Comparison of ENCODE assay signal across 10 mouse cellular contexts in genomic region chr19:47446130-47446529, GRCm38 (mm10). TPM values are rescaled to one million over a fixed set of nuclear protein-coding genes. Genes with fewer than 3 reads are reported as not detected.
DNase-seq lines count a peak whose midpoint lies in the region; ATAC-seq and TF ChIP-seq lines count a peak whose summit lies in the region.
"Had no signal": no experiment of that assay in that cellular context is flagged by ENCODE, and none has a peak within 500 bp of the region (broad histone marks: within the 10 kb centered on the region; RNA-seq: fewer than 3 reads in every experiment).

No protein-coding gene starts in this region.

- no peaks in the 10 kb centered on the region for H3K36me3 ChIP-seq in forebrain, embryonic 11.5 days (ENCODE audit: control insufficient read depth, insufficient read depth, low read length)
- H3K36me3 ChIP-seq in forebrain, embryonic 15.5 days: no peaks in the 10 kb centered on the region
- no peaks in the 10 kb centered on the region for H3K36me3 ChIP-seq in midbrain, embryonic 10.5 days
- H3K36me3 ChIP-seq in midbrain, postnatal 0 days (ENCODE audit: insufficient read depth, low read length): no peaks in the 10 kb centered on the region
- H3K36me3 ChIP-seq in liver, embryonic 12.5 days: no peaks in the 10 kb centered on the region
- H3K36me3 ChIP-seq in stomach, embryonic 14.5 days (ENCODE audit: control insufficient read depth, insufficient read depth, low read length): no peaks in the 10 kb centered on the region
- H3K36me3 ChIP-seq: midbrain, embryonic 13.5 days had no signal

- TF ChIP-seq CTCF in midbrain, postnatal 0 days (IDR thresholded peaks at IDR 0.05): no peak

- H3K9ac ChIP-seq in forebrain, embryonic 11.5 days (ENCODE audit: low read length): no peak overlapping the region
- H3K9ac ChIP-seq in forebrain, embryonic 15.5 days (replicated peaks): no peak overlapping the region
- H3K9ac ChIP-seq in midbrain, postnatal 0 days (replicated peaks; ENCODE audit: low read length, poor library complexity, severe bottlenecking): no peak overlapping the region
- H3K9ac ChIP-seq in liver, embryonic 12.5 days: 0 out of 2 replicates have a peak overlapping the region, but pooled peaks have one; percentile 4
- H3K9ac ChIP-seq in stomach, embryonic 14.5 days (replicated peaks; ENCODE audit: low read depth, low read length): no peak overlapping the region
- H3K9ac ChIP-seq: midbrain, embryonic 13.5 days had no signal

- WGBS in forebrain, embryonic 11.5 days: 83% methylated on average over 9 of the region's 9 CpGs
- 78% methylated on average over 9 of the region's 9 CpGs for WGBS in forebrain, embryonic 15.5 days
- WGBS in midbrain, embryonic 10.5 days: 86% methylated on average over 9 of the region's 9 CpGs
- 85% methylated on average over 9 of the region's 9 CpGs for WGBS in midbrain, postnatal 0 days
- WGBS in liver, embryonic 12.5 days (ENCODE audit: insufficient replicate concordance): 56% methylated on average over 9 of the region's 9 CpGs
- WGBS in stomach, embryonic 14.5 days: 48% methylated on average over 9 of the region's 9 CpGs

- H3K27ac ChIP-seq in forebrain, embryonic 11.5 days (ENCODE audit: low read depth, low read length): peak overlapping the region; percentile 2; the same call in 1 of the 2 replicates
- H3K27ac ChIP-seq in forebrain, embryonic 15.5 days (replicated peaks): no peak overlapping the region
- H3K27ac ChIP-seq in midbrain, embryonic 10.5 days (replicated peaks): 0 out of 2 replicates have a peak overlapping the region, but pooled peaks have one; percentile 14
- H3K27ac ChIP-seq in midbrain, postnatal 0 days (ENCODE audit: low read depth, low read length): no peak overlapping the region
- peak overlapping the region; percentile 43 for H3K27ac ChIP-seq in liver, embryonic 12.5 days
- peak overlapping the region; percentile 48; the same call in 1 of the 2 replicates for H3K27ac ChIP-seq in stomach, embryonic 14.5 days (ENCODE audit: low read length)
- H3K27ac ChIP-seq: midbrain, embryonic 13.5 days had no signal

- DNase-seq in forebrain, embryonic 11.5 days (ENCODE audit: low spot score): no peak
- DNase-seq in midbrain, embryonic 10.5 days (ENCODE audit: low spot score): no peak
- DNase-seq in midbrain, postnatal 0 days (ENCODE audit: low spot score): no peak
- DNase-seq in kidney, postnatal 4 days: no peak
- no peak for DNase-seq in left cerebral cortex, adult 18-20 months (ENCODE audit: low spot score in 2 of 2)
- DNase-seq: gastrocnemius, postnatal 14 days had no signal

- no peak overlapping the region for H3K4me2 ChIP-seq in forebrain, embryonic 11.5 days (ENCODE audit: low read depth, low read length, severe bottlenecking)
- no peak overlapping the region for H3K4me2 ChIP-seq in forebrain, embryonic 15.5 days (replicated peaks)
- no peak overlapping the region for H3K4me2 ChIP-seq in midbrain, postnatal 0 days (ENCODE audit: low read depth, low read length, poor library complexity, severe bottlenecking)
- H3K4me2 ChIP-seq in liver, embryonic 12.5 days: peak overlapping the region; percentile 3; the same call in 1 of the 2 replicates
- H3K4me2 ChIP-seq in stomach, embryonic 14.5 days (replicated peaks; ENCODE audit: low read depth, low read length): no peak overlapping the region
- H3K4me2 ChIP-seq: midbrain, embryonic 13.5 days had no signal

- no peaks in the 10 kb centered on the region for H3K9me3 ChIP-seq in forebrain, embryonic 11.5 days (ENCODE audit: control insufficient read depth, low read length)
- no peaks in the 10 kb centered on the region for H3K9me3 ChIP-seq in forebrain, embryonic 15.5 days
- H3K9me3 ChIP-seq in midbrain, embryonic 10.5 days (replicated peaks): no peaks in the 10 kb centered on the region
- H3K9me3 ChIP-seq in midbrain, postnatal 0 days (ENCODE audit: low read length): no peaks in the 10 kb centered on the region
- H3K9me3 ChIP-seq in liver, embryonic 12.5 days (replicated peaks): no peaks in the 10 kb centered on the region
- no peaks in the 10 kb centered on the region for H3K9me3 ChIP-seq in stomach, embryonic 14.5 days (ENCODE audit: control insufficient read depth, low read depth, low read length)
- H3K9me3 ChIP-seq: midbrain, embryonic 13.5 days had no signal

- H3K4me3 ChIP-seq in forebrain, embryonic 11.5 days (ENCODE audit: low read depth, low read length): no peak overlapping the region
- H3K4me3 ChIP-seq in forebrain, embryonic 15.5 days: no peak overlapping the region
- no peak overlapping the region for H3K4me3 ChIP-seq in midbrain, embryonic 10.5 days
- H3K4me3 ChIP-seq in midbrain, postnatal 0 days (ENCODE audit: low read depth, low read length): no peak overlapping the region
- no peak overlapping the region for H3K4me3 ChIP-seq in liver, embryonic 12.5 days
- no peak overlapping the region for H3K4me3 ChIP-seq in stomach, embryonic 14.5 days (ENCODE audit: low read depth, low read length)
- H3K4me3 ChIP-seq: midbrain, embryonic 13.5 days had no signal

- H3K4me1 ChIP-seq in forebrain, embryonic 11.5 days (replicated peaks; ENCODE audit: control insufficient read depth, insufficient read depth, low read length): peaks cover 8% of the 10 kb centered on the region
- peaks cover 43% of the 10 kb centered on the region for H3K4me1 ChIP-seq in forebrain, embryonic 15.5 days
- H3K4me1 ChIP-seq in midbrain, embryonic 10.5 days: peaks cover 87% of the 10 kb centered on the region
- H3K4me1 ChIP-seq in midbrain, postnatal 0 days (ENCODE audit: insufficient read depth, low read length): no peaks in the 10 kb centered on the region
- H3K4me1 ChIP-seq in liver, embryonic 12.5 days: peaks cover 81% of the 10 kb centered on the region
- H3K4me1 ChIP-seq in stomach, embryonic 14.5 days (ENCODE audit: control insufficient read depth, insufficient read depth, low read length): peaks cover 82% of the 10 kb centered on the region

- ATAC-seq in forebrain, embryonic 11.5 days (replicated peaks; ENCODE audit: low FRiP score): no peak
- no peak for ATAC-seq in forebrain, embryonic 15.5 days (replicated peaks)
- ATAC-seq in midbrain, postnatal 0 days (ENCODE audit: low FRiP score): no peak
- ATAC-seq in liver, embryonic 12.5 days: no peak
- ATAC-seq in stomach, embryonic 14.5 days (ENCODE audit: insufficient number of reproducible peaks, insufficient read depth, low FRiP score, low read depth): 0 out of 2 replicates have a peak, but pooled peaks have one; percentile 17
- ATAC-seq: midbrain, embryonic 13.5 days had no signal

- H3K27me3 ChIP-seq in forebrain, embryonic 11.5 days (ENCODE audit: control insufficient read depth, insufficient read depth, low read length): no peaks in the 10 kb centered on the region
- no peaks in the 10 kb centered on the region for H3K27me3 ChIP-seq in forebrain, embryonic 15.5 days
- H3K27me3 ChIP-seq in midbrain, embryonic 10.5 days (ENCODE audit: low read depth, poor library complexity, severe bottlenecking): peaks cover 16% of the 10 kb centered on the region; the same call in 1 of the 2 replicates
- H3K27me3 ChIP-seq in midbrain, postnatal 0 days (ENCODE audit: insufficient read depth, low read length): no peaks in the 10 kb centered on the region
- no peaks in the 10 kb centered on the region for H3K27me3 ChIP-seq in liver, embryonic 12.5 days (replicated peaks)
- no peaks in the 10 kb centered on the region for H3K27me3 ChIP-seq in stomach, embryonic 14.5 days (ENCODE audit: control insufficient read depth, insufficient read depth, low read length)
- H3K27me3 ChIP-seq: midbrain, embryonic 13.5 days had no signal

RNA-seq across cellular contexts. Expression of gene Sh3pxd2a, which starts 18.1 kb away (rescaled TPM):
- polyA plus RNA-seq in forebrain, embryonic 11.5 days (2014; fragmentation: Nextera tagmentation; extraction: Ambion mirVana): 5.2 and 5.4 TPM in 2 replicates
- polyA plus RNA-seq in forebrain, embryonic 15.5 days (2015; fragmentation: Nextera tagmentation; extraction: Ambion mirVana): 2.0 and 2.2 TPM in 2 replicates
- polyA plus RNA-seq in midbrain, embryonic 10.5 days (2016; fragmentation: Nextera tagmentation; extraction: Ambion mirVana): 1.7 TPM in 2 replicates
- total RNA-seq in midbrain, postnatal 0 days (2014; rRNA removed): 21.0 and 27.4 TPM in 2 replicates
- 1.2 and 1.5 TPM in 2 replicates for polyA plus RNA-seq in midbrain, postnatal 0 days (2015; fragmentation: Nextera tagmentation; extraction: Ambion mirVana)
- 1.1 and 1.6 TPM in 2 replicates for polyA plus RNA-seq in liver, embryonic 12.5 days (2016; fragmentation: Nextera tagmentation; extraction: Ambion mirVana)
- polyA plus RNA-seq in stomach, embryonic 14.5 days (2014; fragmentation: Nextera tagmentation; extraction: Ambion mirVana): 13.6 and 13.7 TPM in 2 replicates
- total RNA-seq in left cerebral cortex, adult 18-20 months (2021): 10 to 100 TPM; 31.8 to 32.4 TPM

Comparison
In these comparisons a context has a peak if more than half of its experiments do, and no peak if none do; other contexts are left out.
1. H3K27ac ChIP-seq: peak in forebrain, embryonic 11.5 days (single experiment), midbrain, embryonic 10.5 days (single experiment), liver, embryonic 12.5 days (single experiment) and stomach, embryonic 14.5 days (single experiment); none in forebrain, embryonic 15.5 days (single experiment) and midbrain, postnatal 0 days (single experiment).